Mouse (Mus musculus): ENCODE measurements around the gene Cep135.

DNA sequence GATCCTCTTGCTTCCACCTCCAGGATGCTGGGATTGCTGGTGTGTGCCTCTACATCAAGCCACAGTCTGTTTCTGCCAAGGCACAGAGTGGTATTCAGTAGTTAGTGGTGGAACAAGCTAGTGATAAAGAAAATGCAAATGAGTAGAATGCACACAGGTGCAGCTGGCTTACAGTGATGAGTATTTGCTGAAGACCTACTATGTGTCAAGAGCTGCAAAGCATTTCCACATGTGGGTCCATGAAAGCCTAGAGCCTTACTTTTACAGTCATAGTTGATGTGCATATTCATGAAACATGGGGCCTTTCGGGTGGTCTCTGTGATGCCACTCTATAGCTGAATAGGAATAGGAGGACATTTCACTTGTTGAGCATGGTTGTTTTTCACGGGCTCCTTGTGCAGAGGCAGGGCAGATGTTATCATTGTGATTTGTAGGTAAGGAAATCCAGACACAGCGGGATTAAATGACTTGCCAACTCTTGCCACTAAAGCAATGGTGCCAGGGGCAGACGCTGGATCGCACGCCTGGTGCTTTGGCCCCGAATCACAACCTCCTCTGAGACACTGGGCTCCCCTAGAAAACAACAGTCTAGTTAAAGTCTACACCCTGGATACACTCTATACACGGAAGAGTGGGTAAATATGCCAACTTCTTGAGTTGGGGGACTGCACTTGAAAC, 71.6 kb downstream of the Cep135 start:
- TF ChIP-seq POLR2A (IDR thresholded peaks at IDR 0.05; ENCODE audit: borderline replicate concordance, control insufficient read depth, low read depth, low read length) (no peak), CTCF (IDR thresholded peaks at IDR 0.05; ENCODE audit: control insufficient read depth, insufficient read depth, low read length) (no peak)
